Mouse (Mus musculus): ENCODE results near the gene Gm28038. TPM values are rescaled to one million over a fixed set of nuclear protein-coding genes. Genes with fewer than 3 reads are reported as not detected.

Gm28038 gene
- polyA plus RNA-seq, 1 experiment = not detected

DNA sequence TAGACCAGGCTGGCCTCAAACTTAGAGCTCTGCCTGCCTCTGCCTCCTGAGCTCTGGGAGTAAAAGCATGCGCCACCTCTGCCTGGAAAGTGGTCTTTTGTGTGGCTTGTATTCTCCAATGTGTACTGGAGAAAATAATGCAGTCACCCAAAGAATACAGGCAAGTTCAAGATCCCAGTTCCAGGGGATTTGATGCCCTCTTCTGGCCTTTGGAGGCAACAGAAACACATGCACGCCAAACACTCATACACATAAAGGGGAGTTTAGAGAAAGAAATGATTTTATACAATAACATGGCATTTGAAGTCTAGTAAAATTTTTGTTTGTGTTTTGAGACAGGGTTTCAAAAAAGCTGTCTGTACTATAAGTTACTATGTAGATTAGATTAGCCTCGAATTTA lies 18.7 kb downstream of the Gm28038 start:
- no peak overlapping the region for H3K27ac ChIP-seq (replicated peaks; ENCODE audit: low read depth, low read length)
- no peak overlapping the region for H3K4me3 ChIP-seq (ENCODE audit: insufficient read depth, low read depth, low read length)
- H3K4me1 ChIP-seq (ENCODE audit: control insufficient read depth, insufficient read depth, insufficient read length, low read length) = no peaks in the 10 kb centered on the region

DNA sequence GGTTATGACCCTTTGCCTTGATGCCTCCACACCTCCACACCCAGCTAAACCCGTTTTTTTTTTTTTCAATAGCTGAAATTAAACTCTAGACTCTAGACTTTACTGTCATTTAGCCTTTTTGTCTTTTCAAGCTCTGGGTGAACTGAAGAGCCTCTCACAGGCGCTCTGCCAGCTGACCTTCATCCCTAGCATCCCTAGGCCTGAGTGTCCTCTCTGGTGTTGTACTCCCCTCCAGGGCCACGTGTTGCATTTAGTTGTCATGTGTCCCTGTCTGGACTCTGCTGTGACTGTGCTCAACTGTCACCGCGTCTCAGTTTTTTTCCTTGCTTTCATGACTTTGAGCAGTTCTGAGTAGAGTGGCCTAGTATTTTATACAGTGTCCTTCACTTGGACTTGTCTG lies 19.1 kb downstream of the Gm28038 start:
- Histone ChIP-seq H3K4me3 (ENCODE audit: insufficient read depth, low read depth, low read length) (no peak overlapping the region), H3K4me1 (ENCODE audit: control insufficient read depth, insufficient read depth, insufficient read length, low read length) (no peaks in the 10 kb centered on the region), H3K27ac (replicated peaks; ENCODE audit: low read depth, low read length) (no peak overlapping the region)

- H3K4me1 ChIP-seq (ENCODE audit: control insufficient read depth, insufficient read depth, insufficient read length, low read length) = no peaks in the 10 kb centered on the region
Observed at GRCm38 (mm10) chr2:30306087-30306486, 25.2 kb downstream of the Gm28038 start.

GRCm38 (mm10) chr2:30309351-30309750 lies 28.5 kb downstream of the Gm28038 start:
- Histone ChIP-seq H3K27ac (replicated peaks; ENCODE audit: low read depth, low read length) (no peak overlapping the region), H3K4me3 (ENCODE audit: insufficient read depth, low read depth, low read length) (no peak overlapping the region), H3K4me1 (ENCODE audit: control insufficient read depth, insufficient read depth, insufficient read length, low read length) (no peaks in the 10 kb centered on the region)

More at GRCm38 (mm10) chr2:30306087-30306486, 25.2 kb downstream of the Gm28038 start:
- H3K27ac ChIP-seq (replicated peaks; ENCODE audit: low read depth, low read length) = no peak overlapping the region
- no peak overlapping the region for H3K4me3 ChIP-seq (ENCODE audit: insufficient read depth, low read depth, low read length)

GRCm38 (mm10) chr2:30311481-30311880 lies 30.6 kb downstream of the Gm28038 start:
- H3K4me1 ChIP-seq (ENCODE audit: control insufficient read depth, insufficient read depth, insufficient read length, low read length) = no peaks in the 10 kb centered on the region
- H3K4me3 ChIP-seq (ENCODE audit: insufficient read depth, low read depth, low read length) = no peak overlapping the region
- no peak overlapping the region for H3K27ac ChIP-seq (replicated peaks; ENCODE audit: low read depth, low read length)

- Histone ChIP-seq H3K4me3 (ENCODE audit: insufficient read depth, low read depth, low read length) (no peak overlapping the region), H3K4me1 (ENCODE audit: control insufficient read depth, insufficient read depth, insufficient read length, low read length) (no peaks in the 10 kb centered on the region), H3K27ac (replicated peaks; ENCODE audit: low read depth, low read length) (no peak overlapping the region)
Observed at GRCm38 (mm10) chr2:30316136-30316535, 35.3 kb downstream of the Gm28038 start.

DNA sequence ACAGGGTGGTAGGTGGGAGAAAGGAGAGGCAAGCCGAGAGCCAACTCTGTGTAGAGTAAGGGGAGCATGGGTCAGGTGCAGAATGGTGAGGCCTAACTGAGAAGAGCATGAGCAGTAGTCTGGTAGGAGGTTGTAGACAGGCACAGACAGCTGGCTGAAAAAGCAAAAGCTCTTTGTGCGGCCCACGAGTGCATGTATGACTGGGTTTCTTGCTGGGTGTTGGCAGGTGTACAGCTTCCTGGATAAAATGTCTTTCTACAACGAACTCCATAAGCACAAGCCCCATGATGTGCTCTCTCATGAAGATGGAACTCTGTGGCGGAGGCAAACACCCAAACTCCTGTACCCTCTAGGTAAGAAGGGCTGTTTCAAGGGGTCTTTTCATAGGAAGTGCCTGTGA lies 36.1 kb downstream of the Gm28038 start:
- Histone ChIP-seq H3K4me1 (ENCODE audit: control insufficient read depth, insufficient read depth, insufficient read length, low read length) (no peaks in the 10 kb centered on the region), H3K27ac (replicated peaks; ENCODE audit: low read depth, low read length) (no peak overlapping the region), H3K4me3 (ENCODE audit: insufficient read depth, low read depth, low read length) (no peak overlapping the region)

DNA sequence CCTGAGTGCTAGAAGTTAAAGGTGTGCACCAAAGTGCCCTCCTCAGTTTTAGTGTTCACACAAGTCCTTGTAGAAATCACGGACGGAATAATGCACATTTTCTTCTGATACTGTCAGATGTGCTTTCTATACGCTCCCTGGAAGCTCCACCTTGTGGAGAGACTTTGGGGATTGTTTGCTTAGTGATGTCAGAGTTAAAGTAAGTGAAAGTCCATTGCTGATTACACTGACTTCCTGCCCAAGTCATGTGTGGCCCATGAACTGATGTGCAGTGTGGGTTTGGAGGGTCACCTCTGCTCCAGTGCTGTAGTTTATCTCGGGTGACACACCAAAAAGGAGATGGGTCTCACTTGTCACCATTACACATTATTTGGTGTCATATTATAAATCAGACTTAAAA lies 38.4 kb downstream of the Gm28038 start:
- Histone ChIP-seq H3K4me1 (ENCODE audit: control insufficient read depth, insufficient read depth, insufficient read length, low read length) (no peaks in the 10 kb centered on the region), H3K27ac (replicated peaks; ENCODE audit: low read depth, low read length) (no peak overlapping the region), H3K4me3 (ENCODE audit: insufficient read depth, low read depth, low read length) (no peak overlapping the region)

- Histone ChIP-seq H3K27ac (replicated peaks; ENCODE audit: low read depth, low read length) (no peak overlapping the region), H3K4me3 (ENCODE audit: insufficient read depth, low read depth, low read length) (no peak overlapping the region), H3K4me1 (ENCODE audit: control insufficient read depth, insufficient read depth, insufficient read length, low read length) (no peaks in the 10 kb centered on the region)
Observed at GRCm38 (mm10) chr2:30323111-30323510, 42.3 kb downstream of the Gm28038 start.

GRCm38 (mm10) chr2:30325296-30325695 lies 44.5 kb downstream of the Gm28038 start:
- H3K4me1 ChIP-seq (ENCODE audit: control insufficient read depth, insufficient read depth, insufficient read length, low read length) = no peaks in the 10 kb centered on the region; the same call in 1 of the 2 replicates

DNA sequence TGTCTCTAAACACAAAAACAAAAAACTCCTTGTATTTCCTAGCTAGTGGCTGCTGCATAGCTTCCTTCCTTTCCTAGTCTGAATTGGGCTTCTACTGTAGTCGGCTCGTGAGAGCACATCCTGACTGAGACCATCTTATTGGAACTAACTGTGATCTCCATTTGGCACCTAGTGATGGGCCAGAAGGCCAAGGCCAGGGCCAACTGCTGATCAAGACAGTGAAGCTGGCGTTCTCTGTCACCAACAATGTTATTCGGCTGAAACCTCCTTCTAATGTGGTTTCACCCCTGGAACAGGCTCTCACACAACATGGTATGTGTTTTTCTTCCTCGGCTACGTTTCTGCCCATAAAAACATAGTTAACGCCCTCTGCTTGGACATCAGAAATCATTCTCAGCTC lies 46.4 kb downstream of the Gm28038 start:
- Histone ChIP-seq H3K27ac (replicated peaks; ENCODE audit: low read depth, low read length) (no peak overlapping the region), H3K4me3 (ENCODE audit: insufficient read depth, low read depth, low read length) (no peak overlapping the region)

More at GRCm38 (mm10) chr2:30325296-30325695, 44.5 kb downstream of the Gm28038 start:
- H3K27ac ChIP-seq (replicated peaks; ENCODE audit: low read depth, low read length) = no peak overlapping the region
- H3K4me3 ChIP-seq (ENCODE audit: insufficient read depth, low read depth, low read length) = no peak overlapping the region

GRCm38 (mm10) chr2:30328791-30329190 lies 47.9 kb downstream of the Gm28038 start:
- no peak overlapping the region for H3K27ac ChIP-seq (replicated peaks; ENCODE audit: low read depth, low read length)
- H3K4me1 ChIP-seq (ENCODE audit: control insufficient read depth, insufficient read depth, insufficient read length, low read length) = no peaks in the 10 kb centered on the region; the same call in 1 of the 2 replicates
- H3K4me3 ChIP-seq (ENCODE audit: insufficient read depth, low read depth, low read length) = no peak overlapping the region

More for the DNA sequence above, 46.4 kb downstream of the Gm28038 start:
- no peaks in the 10 kb centered on the region; the same call in 1 of the 2 replicates for H3K4me1 ChIP-seq (ENCODE audit: control insufficient read depth, insufficient read depth, insufficient read length, low read length)

DNA sequence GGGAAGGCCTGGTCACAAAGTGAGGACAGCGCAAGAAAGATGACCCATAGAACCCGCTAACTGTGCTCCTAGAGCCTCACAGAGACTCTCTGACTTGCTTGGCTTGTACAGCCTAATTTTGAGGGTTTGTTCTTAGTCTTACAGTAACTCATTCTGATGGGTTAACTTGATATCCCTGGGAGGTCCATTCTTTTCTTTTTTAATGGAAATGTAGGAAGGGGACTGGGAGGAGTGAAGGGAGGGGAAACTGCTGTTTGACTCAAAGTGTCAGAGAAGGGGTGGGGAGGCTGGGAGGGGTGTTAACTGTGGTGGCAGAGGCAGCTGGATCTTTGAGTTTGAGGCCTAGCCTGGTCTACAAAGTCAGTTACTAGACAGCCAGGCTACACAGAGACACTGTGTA lies 54.5 kb downstream of the Gm28038 start:
- H3K4me1 ChIP-seq (ENCODE audit: control insufficient read depth, insufficient read depth, insufficient read length, low read length) = no peaks in the 10 kb centered on the region
- no peak overlapping the region for H3K4me3 ChIP-seq (ENCODE audit: insufficient read depth, low read depth, low read length)
- no peak overlapping the region for H3K27ac ChIP-seq (replicated peaks; ENCODE audit: low read depth, low read length)

GRCm38 (mm10) chr2:30336174-30336915 lies 55.5 kb downstream of the Gm28038 start:
- Histone ChIP-seq H3K4me1 (ENCODE audit: control insufficient read depth, insufficient read depth, insufficient read length, low read length) (no peaks in the 10 kb centered on the region), H3K4me3 (ENCODE audit: insufficient read depth, low read depth, low read length) (no peak overlapping the region), H3K27ac (replicated peaks; ENCODE audit: low read depth, low read length) (no peak overlapping the region)

GRCm38 (mm10) chr2:30337179-30337578 lies 56.3 kb downstream of the Gm28038 start:
- Histone ChIP-seq H3K27ac (replicated peaks; ENCODE audit: low read depth, low read length) (no peak overlapping the region), H3K4me1 (ENCODE audit: control insufficient read depth, insufficient read depth, insufficient read length, low read length) (no peaks in the 10 kb centered on the region), H3K4me3 (ENCODE audit: insufficient read depth, low read depth, low read length) (no peak overlapping the region)

- Histone ChIP-seq H3K4me1 (ENCODE audit: control insufficient read depth, insufficient read depth, insufficient read length, low read length) (no peaks in the 10 kb centered on the region; the same call in 1 of the 2 replicates), H3K4me3 (ENCODE audit: insufficient read depth, low read depth, low read length) (no peak overlapping the region), H3K27ac (replicated peaks; ENCODE audit: low read depth, low read length) (no peak overlapping the region)
Observed at GRCm38 (mm10) chr2:30342061-30342460, 61.2 kb downstream of the Gm28038 start.

Measured in brown adipose tissue, adult 24 weeks (tissue).